Mouse (Mus musculus): ENCODE data around the gene Irak4. TPM values are rescaled to one million over a fixed set of nuclear protein-coding genes. Genes with fewer than 3 reads are reported as not detected.

Irak4 gene
- total and polyA plus RNA-seq, 2 experiments from 2014 or later, result 1.8 to 2.7 TPM

DNA sequence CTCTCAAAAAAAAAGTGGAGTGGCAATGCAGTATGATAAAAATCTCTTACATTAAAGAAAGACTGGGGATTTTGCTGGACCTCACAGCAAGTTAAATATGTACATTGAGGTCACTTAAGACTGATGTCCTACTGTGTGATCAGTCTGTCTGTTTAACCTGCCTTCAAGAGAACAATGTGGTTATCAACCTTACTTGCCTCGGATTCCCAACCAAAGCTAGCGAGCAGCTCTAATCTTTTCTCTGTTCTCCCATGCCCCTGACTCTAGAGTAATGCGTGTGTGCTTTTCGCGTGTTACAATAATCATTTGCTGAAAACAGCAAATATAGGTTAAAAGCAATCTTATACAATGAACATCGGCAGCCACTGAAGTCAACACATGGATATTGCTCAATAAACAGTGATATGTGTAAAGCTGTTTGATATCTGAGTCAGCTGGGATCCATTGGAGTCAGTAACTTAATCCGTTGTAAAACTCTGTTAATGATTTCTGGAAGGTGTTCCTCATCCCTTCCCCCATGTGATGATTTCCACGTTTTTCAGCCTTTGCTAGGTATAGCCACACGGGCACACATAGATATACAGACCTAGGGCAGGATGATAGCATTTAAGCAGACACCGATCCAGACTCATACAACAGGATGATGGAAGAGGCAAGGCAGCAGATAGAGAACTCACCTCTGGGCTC, 25.2 kb downstream of the Irak4 start:
- Histone ChIP-seq H3K9me3 (ENCODE audit: low read length) (no peaks in the 10 kb centered on the region), H3K4me2 (ENCODE audit: low read depth, low read length, poor library complexity, severe bottlenecking) (no peak overlapping the region), H3K27me3 (ENCODE audit: insufficient read depth, low read length) (no peaks in the 10 kb centered on the region), H3K9ac (replicated peaks; ENCODE audit: low read length, poor library complexity, severe bottlenecking) (no peak overlapping the region), H3K4me3 (ENCODE audit: low read depth, low read length) (no peak overlapping the region), H3K36me3 (ENCODE audit: insufficient read depth, low read length) (no peaks in the 10 kb centered on the region), H3K27ac (ENCODE audit: low read depth, low read length) (no peak overlapping the region), H3K4me1 (ENCODE audit: insufficient read depth, low read length) (no peaks in the 10 kb centered on the region)
- no peak for TF ChIP-seq CTCF (IDR thresholded peaks at IDR 0.05)
- DNase-seq (ENCODE audit: low spot score), result no peak
- 90% methylated on average over 10 of the region's 10 CpGs for WGBS
- ATAC-seq (ENCODE audit: low FRiP score), result no peak

- Histone ChIP-seq H3K9me3 (ENCODE audit: low read length) (no peaks in the 10 kb centered on the region), H3K27me3 (ENCODE audit: insufficient read depth, low read length) (no peaks in the 10 kb centered on the region), H3K4me2 (ENCODE audit: low read depth, low read length, poor library complexity, severe bottlenecking) (no peak overlapping the region), H3K4me3 (ENCODE audit: low read depth, low read length) (no peak overlapping the region), H3K4me1 (ENCODE audit: insufficient read depth, low read length) (no peaks in the 10 kb centered on the region), H3K9ac (replicated peaks; ENCODE audit: low read length, poor library complexity, severe bottlenecking) (no peak overlapping the region), H3K36me3 (ENCODE audit: insufficient read depth, low read length) (no peaks in the 10 kb centered on the region), H3K27ac (ENCODE audit: low read depth, low read length) (no peak overlapping the region)
- TF ChIP-seq CTCF (IDR thresholded peaks at IDR 0.05), result no peak
- 77% methylated on average over 4 of the region's 4 CpGs for WGBS
- no peak for ATAC-seq (ENCODE audit: low FRiP score)
- DNase-seq (ENCODE audit: low spot score), result peak; percentile 38
Measured at GRCm38 (mm10) chr15:94571501-94571900, 28.1 kb downstream of the Irak4 start.

DNA sequence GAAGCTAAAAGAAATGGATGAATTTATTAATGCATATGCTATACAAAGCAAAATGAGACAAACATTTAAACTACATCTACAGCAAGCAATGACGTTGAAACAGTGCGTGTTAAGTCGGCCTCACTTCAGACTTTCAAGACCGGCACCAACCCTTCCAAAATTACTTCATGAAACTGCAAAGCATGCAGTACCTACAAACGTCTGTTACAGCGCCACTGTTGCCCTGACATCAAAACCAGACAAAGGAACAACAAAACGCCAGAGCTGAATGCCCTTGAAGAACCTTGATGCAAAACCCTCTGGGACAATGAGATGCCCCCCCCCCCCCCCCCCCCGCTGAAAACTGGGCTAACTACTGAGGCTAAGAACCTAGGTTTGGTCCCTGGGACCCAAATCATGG, 29.3 kb downstream of the Irak4 start:
- H3K4me3 ChIP-seq (ENCODE audit: low read depth, low read length), result no peak overlapping the region
- no peaks in the 10 kb centered on the region for H3K36me3 ChIP-seq (ENCODE audit: insufficient read depth, low read length)
- H3K27me3 ChIP-seq (ENCODE audit: insufficient read depth, low read length), result no peaks in the 10 kb centered on the region
- no peaks in the 10 kb centered on the region for H3K9me3 ChIP-seq (ENCODE audit: low read length)
- H3K4me1 ChIP-seq (ENCODE audit: insufficient read depth, low read length), result no peaks in the 10 kb centered on the region
- peak; percentile 47 for TF ChIP-seq CTCF (IDR thresholded peaks at IDR 0.05)
- WGBS, result 69% methylated on average over 7 of the region's 8 CpGs
- H3K27ac ChIP-seq (ENCODE audit: low read depth, low read length), result no peak overlapping the region
- no peak for ATAC-seq (ENCODE audit: low FRiP score)
- H3K9ac ChIP-seq (replicated peaks; ENCODE audit: low read length, poor library complexity, severe bottlenecking), result no peak overlapping the region
- no peak overlapping the region for H3K4me2 ChIP-seq (ENCODE audit: low read depth, low read length, poor library complexity, severe bottlenecking)
- DNase-seq (ENCODE audit: low spot score), result peak; percentile 22

DNA sequence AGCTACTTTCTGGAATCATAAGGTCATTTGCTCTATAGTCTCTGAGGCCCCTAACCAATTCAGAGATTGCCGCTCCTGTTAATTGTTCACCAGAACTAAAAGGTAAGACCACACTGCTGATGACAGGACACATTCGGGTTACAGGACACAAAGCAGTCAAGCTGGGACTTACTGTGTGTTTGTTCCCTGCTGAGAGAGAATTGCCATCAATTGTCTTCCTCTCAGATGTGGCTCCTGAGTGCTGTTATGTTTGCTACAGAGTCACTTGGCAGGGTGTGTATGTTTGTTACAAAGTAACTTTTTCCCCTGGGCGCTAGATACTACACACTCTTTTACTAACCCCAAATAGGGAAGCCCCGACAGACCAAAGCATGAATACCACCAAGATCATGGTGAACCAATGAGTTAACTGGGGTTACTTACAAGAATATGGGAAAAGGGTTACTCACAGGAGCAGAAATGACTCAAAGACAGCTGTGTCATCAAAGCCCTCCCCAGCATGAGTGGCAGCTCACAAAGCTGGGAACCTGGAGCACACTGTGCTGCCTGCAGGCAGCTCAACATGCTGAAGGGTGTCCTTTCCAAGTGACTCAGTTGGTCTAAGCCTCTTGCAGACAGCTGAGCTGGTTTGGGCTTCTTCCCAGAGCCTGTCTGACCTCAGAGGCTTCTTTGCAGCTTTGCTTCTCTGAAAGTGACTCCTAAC, 31.3 kb downstream of the Irak4 start:
- H3K27me3 ChIP-seq (ENCODE audit: insufficient read depth, low read length), result no peaks in the 10 kb centered on the region
- H3K4me1 ChIP-seq (ENCODE audit: insufficient read depth, low read length), result no peaks in the 10 kb centered on the region
- WGBS, result 70% methylated on average over 4 of the region's 4 CpGs
- H3K27ac ChIP-seq (ENCODE audit: low read depth, low read length), result no peak overlapping the region
- no peak overlapping the region for H3K4me2 ChIP-seq (ENCODE audit: low read depth, low read length, poor library complexity, severe bottlenecking)
- no peaks in the 10 kb centered on the region for H3K9me3 ChIP-seq (ENCODE audit: low read length)
- DNase-seq (ENCODE audit: low spot score), result no peak
- no peak for ATAC-seq (ENCODE audit: low FRiP score)
- no peak for TF ChIP-seq CTCF (IDR thresholded peaks at IDR 0.05)
- H3K4me3 ChIP-seq (ENCODE audit: low read depth, low read length), result no peak overlapping the region
- 0 out of 2 replicates have a peak, but pooled peaks cover 3% of the 10 kb centered on the region for H3K36me3 ChIP-seq (ENCODE audit: insufficient read depth, low read length)
- H3K9ac ChIP-seq (replicated peaks; ENCODE audit: low read length, poor library complexity, severe bottlenecking), result no peak overlapping the region

GRCm38 (mm10) chr15:94582000-94582593, 38.7 kb downstream of the Irak4 start:
- TF ChIP-seq CTCF (IDR thresholded peaks at IDR 0.05), result no peak
- 56% methylated on average over 7 of the region's 7 CpGs for WGBS
- H3K9ac ChIP-seq (replicated peaks; ENCODE audit: low read length, poor library complexity, severe bottlenecking), result no peak overlapping the region
- no peak for ATAC-seq (ENCODE audit: low FRiP score)
- no peak overlapping the region for H3K4me3 ChIP-seq (ENCODE audit: low read depth, low read length)
- H3K4me1 ChIP-seq (ENCODE audit: insufficient read depth, low read length), result no peaks in the 10 kb centered on the region
- H3K27ac ChIP-seq (ENCODE audit: low read depth, low read length), result no peak overlapping the region
- no peaks in the 10 kb centered on the region for H3K27me3 ChIP-seq (ENCODE audit: insufficient read depth, low read length)
- no peak for DNase-seq (ENCODE audit: low spot score)
- peaks cover 47% of the 10 kb centered on the region for H3K36me3 ChIP-seq (ENCODE audit: insufficient read depth, low read length)
- no peaks in the 10 kb centered on the region for H3K9me3 ChIP-seq (ENCODE audit: low read length)
- H3K4me2 ChIP-seq (ENCODE audit: low read depth, low read length, poor library complexity, severe bottlenecking), result no peak overlapping the region

- 91% methylated on average over 10 of the region's 10 CpGs for WGBS
- ATAC-seq (ENCODE audit: low FRiP score), result no peak
- no peak overlapping the region for H3K27ac ChIP-seq (ENCODE audit: low read depth, low read length)
- H3K36me3 ChIP-seq (ENCODE audit: insufficient read depth, low read length), result peaks cover 47% of the 10 kb centered on the region
- TF ChIP-seq CTCF (IDR thresholded peaks at IDR 0.05), result no peak
- no peaks in the 10 kb centered on the region for H3K9me3 ChIP-seq (ENCODE audit: low read length)
- no peak for DNase-seq (ENCODE audit: low spot score)
- no peak overlapping the region for H3K9ac ChIP-seq (replicated peaks; ENCODE audit: low read length, poor library complexity, severe bottlenecking)
- H3K4me2 ChIP-seq (ENCODE audit: low read depth, low read length, poor library complexity, severe bottlenecking), result no peak overlapping the region
- H3K4me3 ChIP-seq (ENCODE audit: low read depth, low read length), result no peak overlapping the region
- no peaks in the 10 kb centered on the region for H3K4me1 ChIP-seq (ENCODE audit: insufficient read depth, low read length)
- no peaks in the 10 kb centered on the region for H3K27me3 ChIP-seq (ENCODE audit: insufficient read depth, low read length)
Measured at GRCm38 (mm10) chr15:94583153-94583552, 39.7 kb downstream of the Irak4 start.

All from midbrain, postnatal 0 days (tissue).